Mouse (Mus musculus) liver, postnatal 0 days (tissue): ENCODE results near the gene Kif1a.

Experiments used
- CTCF ChIP-seq: sonication (generic); IDR thresholded peaks from 2 replicates; pipeline ENCODE4 v1.5.1; 2016; ENCODE audit warnings: antibody characterized with exemption, low read depth
- EP300 ChIP-seq: IDR thresholded peaks from 2 replicates; pipeline ENCODE4 v1.6.1; 2016; ENCODE audit warnings: antibody characterized with exemption, low read depth, mild to moderate bottlenecking

DNA sequence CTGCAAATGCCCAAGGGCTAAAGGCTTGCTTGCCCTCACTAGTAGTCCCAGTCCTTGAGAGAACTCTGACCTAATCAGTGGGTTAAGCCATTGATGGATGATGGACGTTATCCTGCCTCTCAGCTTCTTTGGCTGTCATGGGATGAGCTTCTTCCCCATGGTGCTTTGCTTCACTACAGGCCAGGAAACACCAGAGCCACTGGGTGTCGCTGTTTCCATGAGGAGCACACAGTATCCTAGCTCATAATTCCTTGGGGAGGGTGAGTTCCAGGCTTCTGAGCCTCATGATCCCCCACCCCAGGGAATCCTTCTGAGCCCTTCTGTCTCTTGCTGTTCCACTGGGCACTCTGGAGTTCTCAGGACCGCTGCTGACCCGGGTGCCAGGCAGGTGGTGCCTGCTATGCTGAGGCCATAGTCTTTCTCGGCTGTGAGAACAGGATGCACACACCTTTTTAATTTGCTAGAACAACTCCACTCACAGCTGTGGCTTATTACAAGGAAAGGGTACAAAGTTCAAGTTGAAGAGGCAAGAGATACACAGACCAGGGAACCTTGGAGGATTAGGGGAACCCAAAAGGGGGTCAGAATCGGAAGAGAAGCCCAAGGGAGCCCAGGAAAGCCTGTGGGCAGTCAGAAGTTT lies 27.1 kb upstream of the Kif1a start:
- TF ChIP-seq CTCF (peak; percentile 78), EP300 (no peak)
